17 mouse cellular contexts compared by ENCODE assay signal in the genomic region with DNA sequence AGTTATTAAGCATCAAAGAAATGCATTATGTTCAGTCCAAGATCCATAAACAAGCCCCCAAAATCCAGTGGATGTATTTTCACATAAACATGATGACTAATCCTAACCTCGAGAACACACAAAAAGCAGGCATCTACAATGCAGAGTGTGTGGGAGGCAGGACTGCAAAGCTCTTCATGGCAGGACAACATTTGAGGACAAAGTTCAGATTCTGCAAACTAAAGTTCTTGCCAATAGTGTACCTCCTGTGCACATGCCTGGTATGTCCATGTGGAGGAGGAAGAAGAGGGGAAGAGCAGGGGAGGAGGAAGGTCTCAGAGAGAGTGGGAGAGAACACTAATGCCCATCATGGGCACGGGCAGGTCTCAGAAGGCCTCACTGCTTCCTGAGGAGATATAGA.
A peak's percentile ranks its signal among the peaks of the same experiment; 100 is the strongest.
DNase-seq lines count a peak whose midpoint lies in the region; ATAC-seq and TF ChIP-seq lines count a peak whose summit lies in the region.
"Had no signal": no experiment of that assay in that cellular context is flagged by ENCODE, and none has a peak within 500 bp of the region (broad histone marks: within the 10 kb centered on the region; RNA-seq: fewer than 3 reads in every experiment).

No protein-coding gene starts in this region.

- TF ChIP-seq CTCF in stomach, postnatal 0 days (IDR thresholded peaks at IDR 0.05; ENCODE audit: low read depth) = no peak
- TF ChIP-seq CTCF in intestine, postnatal 0 days (IDR thresholded peaks at IDR 0.05; ENCODE audit: low read depth) = no peak

- H3K9me3 ChIP-seq in liver, embryonic 15.5 days (replicated peaks) = no peaks in the 10 kb centered on the region
- no peaks in the 10 kb centered on the region for H3K9me3 ChIP-seq in liver, embryonic 11.5 days (ENCODE audit: control insufficient read depth, low read length)
- no peaks in the 10 kb centered on the region for H3K9me3 ChIP-seq in stomach, embryonic 16.5 days (replicated peaks; ENCODE audit: control insufficient read depth, low read length)
- no peaks in the 10 kb centered on the region for H3K9me3 ChIP-seq in stomach, postnatal 0 days (ENCODE audit: control insufficient read depth, low read length)
- H3K9me3 ChIP-seq in intestine, postnatal 0 days (ENCODE audit: control insufficient read depth) = no peaks in the 10 kb centered on the region
- H3K9me3 ChIP-seq: embryonic facial prominence, embryonic 10.5 days; heart, embryonic 12.5 days; hindbrain, embryonic 10.5 days had no signal

- no peaks in the 10 kb centered on the region; the same call in 1 of the 2 replicates for H3K27me3 ChIP-seq in liver, embryonic 15.5 days
- H3K27me3 ChIP-seq in liver, embryonic 11.5 days (replicated peaks; ENCODE audit: control insufficient read depth, insufficient read depth, low read length) = peaks cover 3% of the 10 kb centered on the region; the same call in 1 of the 2 replicates
- H3K27me3 ChIP-seq in stomach, embryonic 16.5 days (ENCODE audit: control insufficient read depth, insufficient read depth, low read length) = no peaks in the 10 kb centered on the region
- no peaks in the 10 kb centered on the region for H3K27me3 ChIP-seq in stomach, postnatal 0 days (ENCODE audit: control insufficient read depth, insufficient read depth, low read length)
- H3K27me3 ChIP-seq in intestine, postnatal 0 days (replicated peaks; ENCODE audit: control insufficient read depth, insufficient read depth, low read length) = no peaks in the 10 kb centered on the region
- H3K27me3 ChIP-seq: heart, embryonic 12.5 days had no signal

- H3K4me2 ChIP-seq in liver, embryonic 15.5 days = no peak overlapping the region
- H3K4me2 ChIP-seq in liver, embryonic 11.5 days = no peak overlapping the region
- H3K4me2 ChIP-seq in stomach, embryonic 16.5 days (ENCODE audit: low read depth, low read length) = no peak overlapping the region
- H3K4me2 ChIP-seq in stomach, postnatal 0 days (replicated peaks; ENCODE audit: low read depth) = no peak overlapping the region
- no peak overlapping the region for H3K4me2 ChIP-seq in intestine, postnatal 0 days (replicated peaks; ENCODE audit: low read depth)
- H3K4me2 ChIP-seq: heart, embryonic 12.5 days had no signal

- no peak overlapping the region for H3K4me3 ChIP-seq in liver, embryonic 15.5 days (replicated peaks)
- H3K4me3 ChIP-seq in liver, embryonic 11.5 days (ENCODE audit: low read depth, low read length) = no peak overlapping the region
- H3K4me3 ChIP-seq in stomach, embryonic 16.5 days (replicated peaks; ENCODE audit: low read length) = no peak overlapping the region
- no peak overlapping the region for H3K4me3 ChIP-seq in stomach, postnatal 0 days (ENCODE audit: low read depth, low read length)
- H3K4me3 ChIP-seq in intestine, postnatal 0 days (ENCODE audit: low read depth, low read length) = no peak overlapping the region
- H3K4me3 ChIP-seq: embryonic facial prominence, embryonic 10.5 days; gastrocnemius, adult 2 months; heart, embryonic 12.5 days; hindbrain, embryonic 10.5 days had no signal

- H3K27ac ChIP-seq in liver, embryonic 15.5 days (replicated peaks) = no peak overlapping the region
- H3K27ac ChIP-seq in liver, embryonic 11.5 days (ENCODE audit: low read depth, low read length) = no peak overlapping the region
- 0 out of 2 replicates have a peak overlapping the region, but pooled peaks have one; percentile 8 for H3K27ac ChIP-seq in stomach, embryonic 16.5 days (ENCODE audit: low read length)
- no peak overlapping the region for H3K27ac ChIP-seq in stomach, postnatal 0 days (replicated peaks)
- no peak overlapping the region for H3K27ac ChIP-seq in intestine, postnatal 0 days (ENCODE audit: low read depth, low read length)
- H3K27ac ChIP-seq: embryonic facial prominence, embryonic 10.5 days; gastrocnemius, adult 2 months; hindbrain, embryonic 10.5 days had no signal

- 34% methylated on average over 2 of the region's 2 CpGs for WGBS in liver, embryonic 15.5 days (ENCODE audit: insufficient replicate concordance)
- whole genome bisulfite sequencing in liver, embryonic 11.5 days = 84% methylated on average over 2 of the region's 2 CpGs
- WGBS in stomach, embryonic 16.5 days = 61% methylated on average over 2 of the region's 2 CpGs
- WGBS in stomach, postnatal 0 days = 56% methylated on average over 2 of the region's 2 CpGs
- 38% methylated on average over 2 of the region's 2 CpGs for WGBS in intestine, postnatal 0 days

- peak; percentile 40; the same call in 1 of the 2 replicates for ATAC-seq in liver, embryonic 15.5 days (ENCODE audit: insufficient read depth)
- ATAC-seq in liver, embryonic 11.5 days (replicated peaks; ENCODE audit: low FRiP score) = no peak
- no peak for ATAC-seq in stomach, embryonic 16.5 days (ENCODE audit: insufficient read depth, low FRiP score)
- no peak for ATAC-seq in stomach, postnatal 0 days (ENCODE audit: low FRiP score, low TSS enrichment)
- ATAC-seq in intestine, postnatal 0 days = peak; percentile 72
- ATAC-seq: forebrain, embryonic 14.5 days had no signal

- peaks cover 20% of the 10 kb centered on the region for H3K4me1 ChIP-seq in liver, embryonic 15.5 days (replicated peaks)
- peaks cover 21% of the 10 kb centered on the region for H3K4me1 ChIP-seq in liver, embryonic 11.5 days (replicated peaks; ENCODE audit: control insufficient read depth, insufficient read depth, low read length)
- peaks cover 32% of the 10 kb centered on the region for H3K4me1 ChIP-seq in stomach, embryonic 16.5 days (ENCODE audit: control insufficient read depth, insufficient read depth, low read length)
- H3K4me1 ChIP-seq in stomach, postnatal 0 days (replicated peaks; ENCODE audit: control insufficient read depth, insufficient read depth) = no peaks in the 10 kb centered on the region
- peaks cover 12% of the 10 kb centered on the region; the same call in 1 of the 2 replicates for H3K4me1 ChIP-seq in intestine, postnatal 0 days (replicated peaks; ENCODE audit: control insufficient read depth, insufficient read depth, low read length)
- H3K4me1 ChIP-seq: hindbrain, embryonic 10.5 days had no signal

- no peaks in the 10 kb centered on the region for H3K36me3 ChIP-seq in liver, embryonic 15.5 days (replicated peaks)
- no peaks in the 10 kb centered on the region for H3K36me3 ChIP-seq in liver, embryonic 11.5 days (ENCODE audit: control insufficient read depth, insufficient read depth, low read length)
- H3K36me3 ChIP-seq in stomach, embryonic 16.5 days (ENCODE audit: control insufficient read depth, insufficient read depth, low read length) = no peaks in the 10 kb centered on the region
- H3K36me3 ChIP-seq in stomach, postnatal 0 days (ENCODE audit: control insufficient read depth, insufficient read depth, low read length) = no peaks in the 10 kb centered on the region
- no peaks in the 10 kb centered on the region for H3K36me3 ChIP-seq in intestine, postnatal 0 days (ENCODE audit: control insufficient read depth, insufficient read depth)
- H3K36me3 ChIP-seq: embryonic facial prominence, embryonic 10.5 days; heart, embryonic 12.5 days; hindbrain, embryonic 10.5 days had no signal

- DNase-seq in liver, embryonic 11.5 days (ENCODE audit: low spot score) = no peak
- no peak for DNase-seq in stomach, postnatal 0 days (ENCODE audit: low spot score)
- DNase-seq in urinary bladder, postnatal 4 days (ENCODE audit: low spot score in 2 of 2) = no peak
- DNase-seq in spleen, postnatal 36 days (ENCODE audit: low spot score in 2 of 2) = no peak
- DNase-seq: adrenal gland, adult 8-10 months; adrenal gland, postnatal 36 days; cerebellum, adult 2 months; cerebellum, postnatal 10 days; gastrocnemius, adult 2 months; gastrocnemius, postnatal 25 days had no signal

- no peak overlapping the region for H3K9ac ChIP-seq in liver, embryonic 15.5 days
- H3K9ac ChIP-seq in liver, embryonic 11.5 days (ENCODE audit: low read depth, low read length) = no peak overlapping the region
- no peak overlapping the region for H3K9ac ChIP-seq in stomach, embryonic 16.5 days (ENCODE audit: low read length)
- no peak overlapping the region for H3K9ac ChIP-seq in stomach, postnatal 0 days (ENCODE audit: low read length)
- H3K9ac ChIP-seq in intestine, postnatal 0 days (ENCODE audit: low read depth, low read length) = no peak overlapping the region
- H3K9ac ChIP-seq: heart, embryonic 12.5 days had no signal

- no peak for TF ChIP-seq EP300 in stomach, postnatal 0 days (optimal IDR thresholded peaks at IDR 0.05)

Comparison
In these comparisons a context has a peak if more than half of its experiments do, and no peak if none do; other contexts are left out.
1. ATAC-seq: peak in liver, embryonic 15.5 days (single experiment) and intestine, postnatal 0 days (single experiment); none in liver, embryonic 11.5 days (single experiment), stomach, embryonic 16.5 days (single experiment) and stomach, postnatal 0 days (single experiment).